Mouse (Mus musculus): Measurements from ENCODE around the gene Efr3b. TPM values are rescaled to one million over a fixed set of nuclear protein-coding genes. Genes with fewer than 3 reads are reported as not detected.

The Efr3b gene
- total and polyA plus RNA-seq, 2 experiments: 0.09 to 0.16 TPM

DNA sequence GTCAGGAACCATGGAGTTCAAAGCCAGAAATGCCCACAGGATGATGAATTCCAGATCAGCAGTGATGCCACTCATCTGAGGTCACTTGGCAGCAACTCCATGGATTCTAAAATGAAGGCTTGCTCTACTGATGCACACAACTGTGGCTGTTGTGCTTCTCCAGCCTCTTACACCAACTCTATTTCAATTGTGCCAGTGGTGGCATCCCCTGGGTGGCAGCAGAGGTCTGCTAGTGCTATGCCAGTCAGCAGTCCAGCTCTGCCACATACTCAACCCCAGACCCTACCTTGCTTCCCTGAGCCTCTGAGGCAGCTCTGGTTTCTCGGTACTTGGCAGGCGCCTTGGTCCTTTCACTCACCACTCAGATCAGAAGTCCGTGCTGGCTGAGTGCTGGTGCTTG is 109.9 kb downstream of the Efr3b start:
- TF ChIP-seq POLR2A (IDR thresholded peaks at IDR 0.05; ENCODE audit: extremely low read depth, insufficient read depth, low read length) (no peak), CTCF (IDR thresholded peaks at IDR 0.05; ENCODE audit: low read depth, low read length) (peak; percentile 36; the same call in 1 of the 2 replicates)
- 89% methylated on average over 3 of the region's 3 CpGs for WGBS
- DNase-seq (ENCODE audit: extremely low read depth, low read depth, low spot score): no peak
- Histone ChIP-seq H3K27ac (replicated peaks; ENCODE audit: insufficient read depth, low read depth, low read length) (no peak overlapping the region), H3K4me3 (ENCODE audit: insufficient read depth, low read depth, low read length) (no peak overlapping the region), H3K27me3 (ENCODE audit: control insufficient read depth, insufficient read depth, low read length) (no peaks in the 10 kb centered on the region; the same call in 1 of the 2 replicates), H3K79me2 (ENCODE audit: control insufficient read depth, insufficient read depth, low read length) (no peaks in the 10 kb centered on the region), H3K9ac (ENCODE audit: low read depth, low read length) (no peak overlapping the region), H3K36me3 (ENCODE audit: control insufficient read depth, insufficient read depth, low read length) (no peaks in the 10 kb centered on the region), H3K4me1 (ENCODE audit: control insufficient read depth, insufficient read depth, low read length) (no peaks in the 10 kb centered on the region)

DNA sequence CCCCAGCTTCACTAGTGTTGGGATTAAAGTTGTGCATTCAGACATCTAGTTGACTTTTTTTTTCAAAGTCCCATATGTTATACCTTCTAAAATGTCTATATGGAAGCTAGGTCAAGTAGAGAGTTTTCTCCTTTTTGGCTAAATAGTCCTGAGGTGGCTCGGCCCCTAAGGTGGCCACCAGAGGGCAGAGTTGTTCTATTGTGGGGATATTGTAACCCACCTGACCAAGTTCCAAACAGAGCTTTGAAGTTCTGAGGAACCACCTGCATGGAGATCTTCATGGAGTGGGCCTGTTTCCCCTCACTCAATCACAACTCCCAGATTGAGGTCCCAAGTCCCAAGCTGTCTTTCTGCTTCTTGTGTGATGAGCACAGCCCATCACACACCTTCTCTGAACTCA is 112.6 kb downstream of the Efr3b start:
- peak; percentile 18 for DNase-seq (ENCODE audit: extremely low read depth, low read depth, low spot score)
- H3K27ac ChIP-seq (replicated peaks; ENCODE audit: insufficient read depth, low read depth, low read length): no peak overlapping the region
- no peak overlapping the region for H3K4me3 ChIP-seq (ENCODE audit: insufficient read depth, low read depth, low read length)
- H3K4me1 ChIP-seq (ENCODE audit: control insufficient read depth, insufficient read depth, low read length): no peaks in the 10 kb centered on the region
- no peaks in the 10 kb centered on the region for H3K79me2 ChIP-seq (ENCODE audit: control insufficient read depth, insufficient read depth, low read length)
- H3K27me3 ChIP-seq (ENCODE audit: control insufficient read depth, insufficient read depth, low read length): no peaks in the 10 kb centered on the region; the same call in 1 of the 2 replicates
- no peak overlapping the region for H3K9ac ChIP-seq (ENCODE audit: low read depth, low read length)
- H3K36me3 ChIP-seq (ENCODE audit: control insufficient read depth, insufficient read depth, low read length): no peaks in the 10 kb centered on the region
- WGBS: 7% methylated on average over 1 of the region's 1 CpGs
- no peak for TF ChIP-seq POLR2A (IDR thresholded peaks at IDR 0.05; ENCODE audit: extremely low read depth, insufficient read depth, low read length)
- peak; percentile 68 for TF ChIP-seq CTCF (IDR thresholded peaks at IDR 0.05; ENCODE audit: low read depth, low read length)

DNA sequence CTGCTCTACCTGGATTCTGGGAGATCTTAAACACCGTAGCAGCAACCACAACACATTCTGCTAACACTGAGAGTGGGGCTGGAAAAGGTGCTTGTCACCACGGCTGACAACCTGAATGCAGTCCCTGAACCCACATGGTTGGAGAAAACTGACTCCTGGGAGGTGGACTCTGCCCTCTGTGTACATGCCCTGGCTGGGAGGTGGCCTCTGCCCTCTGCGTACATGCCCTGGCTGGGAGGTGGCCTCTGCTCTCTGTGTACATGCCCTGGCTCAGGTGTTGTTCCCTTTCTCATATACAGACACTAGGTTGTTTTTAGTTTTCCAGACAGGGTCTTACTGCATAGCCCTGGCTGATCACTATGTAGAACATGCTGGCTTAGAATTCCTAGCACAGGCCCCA is 119.3 kb downstream of the Efr3b start:
- H3K79me2 ChIP-seq (ENCODE audit: control insufficient read depth, insufficient read depth, low read length): no peaks in the 10 kb centered on the region
- DNase-seq (ENCODE audit: extremely low read depth, low read depth, low spot score): peak; percentile 81
- no peaks in the 10 kb centered on the region for H3K36me3 ChIP-seq (ENCODE audit: control insufficient read depth, insufficient read depth, low read length)
- WGBS: 33% methylated on average over 3 of the region's 3 CpGs
- H3K4me3 ChIP-seq (ENCODE audit: insufficient read depth, low read depth, low read length): no peak overlapping the region
- no peaks in the 10 kb centered on the region for H3K27me3 ChIP-seq (ENCODE audit: control insufficient read depth, insufficient read depth, low read length)
- TF ChIP-seq POLR2A (IDR thresholded peaks at IDR 0.05; ENCODE audit: extremely low read depth, insufficient read depth, low read length): no peak
- no peak for TF ChIP-seq CTCF (IDR thresholded peaks at IDR 0.05; ENCODE audit: low read depth, low read length)
- peaks cover 9% of the 10 kb centered on the region for H3K4me1 ChIP-seq (ENCODE audit: control insufficient read depth, insufficient read depth, low read length)
- no peak overlapping the region for H3K9ac ChIP-seq (ENCODE audit: low read depth, low read length)
- no peak overlapping the region; the same call in 1 of the 2 replicates for H3K27ac ChIP-seq (replicated peaks; ENCODE audit: insufficient read depth, low read depth, low read length)

DNA sequence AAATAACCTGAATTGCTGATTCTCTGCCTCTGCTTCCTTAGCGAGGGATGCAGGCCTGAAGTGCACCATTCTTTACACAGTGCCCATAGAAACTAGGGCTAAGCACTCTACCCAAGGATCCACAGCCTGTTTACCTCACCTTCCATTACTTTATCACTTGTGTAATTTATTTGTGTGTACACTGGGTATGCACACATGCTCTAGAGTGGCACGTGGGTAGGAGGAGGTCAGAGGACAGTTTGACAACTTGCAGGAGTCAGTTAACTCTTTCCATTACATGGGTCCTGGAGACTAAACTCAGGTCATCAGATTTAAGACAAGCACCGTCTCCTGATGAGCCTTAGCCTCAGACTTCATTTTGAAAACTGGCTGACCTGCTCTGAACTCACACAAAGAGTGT is 120.1 kb downstream of the Efr3b start:
- WGBS: 51% methylated on average over 3 of the region's 3 CpGs
- TF ChIP-seq CTCF (IDR thresholded peaks at IDR 0.05; ENCODE audit: low read depth, low read length): no peak
- no peaks in the 10 kb centered on the region for H3K79me2 ChIP-seq (ENCODE audit: control insufficient read depth, insufficient read depth, low read length)
- no peak overlapping the region for H3K9ac ChIP-seq (ENCODE audit: low read depth, low read length)
- H3K4me1 ChIP-seq (ENCODE audit: control insufficient read depth, insufficient read depth, low read length): peaks cover 9% of the 10 kb centered on the region
- no peak overlapping the region for H3K27ac ChIP-seq (replicated peaks; ENCODE audit: insufficient read depth, low read depth, low read length)
- DNase-seq (ENCODE audit: extremely low read depth, low read depth, low spot score): peak; percentile 70
- H3K27me3 ChIP-seq (ENCODE audit: control insufficient read depth, insufficient read depth, low read length): no peaks in the 10 kb centered on the region
- H3K36me3 ChIP-seq (ENCODE audit: control insufficient read depth, insufficient read depth, low read length): no peaks in the 10 kb centered on the region
- no peak overlapping the region for H3K4me3 ChIP-seq (ENCODE audit: insufficient read depth, low read depth, low read length)

DNA sequence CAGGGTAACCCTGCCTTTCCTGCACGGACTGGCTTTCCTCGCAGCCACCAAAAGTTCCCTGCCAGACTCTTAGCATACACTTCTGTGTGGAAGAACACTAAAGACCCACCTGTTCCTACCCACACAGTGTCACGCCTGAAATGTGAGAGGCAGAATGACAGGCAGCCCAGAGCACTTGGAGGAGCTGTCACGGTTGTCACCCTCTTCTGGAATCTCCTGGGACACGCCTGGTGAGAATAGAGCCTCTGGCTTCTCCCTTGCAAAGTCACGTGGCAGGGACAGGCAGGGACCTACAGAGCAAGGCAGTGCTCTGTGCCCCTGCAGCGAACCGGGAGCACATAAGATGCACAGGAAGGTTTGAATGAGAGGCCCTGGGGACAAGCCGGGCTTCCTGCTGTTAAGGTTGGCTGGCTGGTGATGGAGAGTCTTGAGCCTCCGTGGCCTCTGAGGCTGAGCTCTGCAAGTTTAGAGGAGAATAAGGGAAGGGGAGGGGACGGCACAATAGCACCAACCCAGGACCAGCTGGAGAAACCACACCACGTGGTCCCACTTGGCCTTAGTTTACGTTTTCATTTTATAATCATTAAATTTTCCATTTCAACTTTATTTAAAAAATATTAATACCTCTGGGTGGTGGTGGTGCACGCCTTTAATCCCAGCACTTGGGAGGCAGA is 120.9 kb downstream of the Efr3b start:
- Histone ChIP-seq H3K4me3 (ENCODE audit: insufficient read depth, low read depth, low read length) (no peak overlapping the region), H3K36me3 (ENCODE audit: control insufficient read depth, insufficient read depth, low read length) (no peaks in the 10 kb centered on the region), H3K27ac (replicated peaks; ENCODE audit: insufficient read depth, low read depth, low read length) (no peak overlapping the region), H3K4me1 (ENCODE audit: control insufficient read depth, insufficient read depth, low read length) (peaks cover 9% of the 10 kb centered on the region), H3K9ac (ENCODE audit: low read depth, low read length) (no peak overlapping the region), H3K79me2 (ENCODE audit: control insufficient read depth, insufficient read depth, low read length) (no peaks in the 10 kb centered on the region), H3K27me3 (ENCODE audit: control insufficient read depth, insufficient read depth, low read length) (no peaks in the 10 kb centered on the region)
- no peak for DNase-seq (ENCODE audit: extremely low read depth, low read depth, low spot score)
- WGBS: 78% methylated on average over 14 of the region's 14 CpGs
- TF ChIP-seq CTCF (IDR thresholded peaks at IDR 0.05; ENCODE audit: low read depth, low read length) (no peak), POLR2A (IDR thresholded peaks at IDR 0.05; ENCODE audit: extremely low read depth, insufficient read depth, low read length) (no peak)

DNA sequence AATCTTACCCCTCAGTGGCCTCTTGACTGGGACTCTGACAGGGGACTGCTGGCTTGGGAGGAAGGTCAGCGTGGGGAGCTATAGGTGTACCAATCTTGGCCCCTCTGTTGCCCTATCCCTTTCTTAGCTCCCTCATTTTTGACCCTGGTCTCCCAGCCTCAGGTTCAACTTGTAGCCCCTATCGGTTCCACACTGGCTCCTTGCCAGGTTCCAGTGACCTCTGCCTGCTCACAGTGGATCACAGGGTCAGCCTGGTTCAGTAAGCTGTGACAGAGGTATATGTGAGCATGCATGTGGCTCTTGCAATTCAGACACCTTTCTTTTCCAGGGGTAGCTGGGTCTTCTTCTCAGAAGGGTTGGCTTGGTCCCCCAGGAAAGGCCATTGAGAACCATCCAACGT is 122.9 kb downstream of the Efr3b start:
- TF ChIP-seq CTCF (IDR thresholded peaks at IDR 0.05; ENCODE audit: low read depth, low read length): no peak
- no peak for TF ChIP-seq POLR2A (IDR thresholded peaks at IDR 0.05; ENCODE audit: extremely low read depth, insufficient read depth, low read length)
- Histone ChIP-seq H3K4me1 (ENCODE audit: control insufficient read depth, insufficient read depth, low read length) (peaks cover 17% of the 10 kb centered on the region), H3K79me2 (ENCODE audit: control insufficient read depth, insufficient read depth, low read length) (no peaks in the 10 kb centered on the region), H3K27me3 (ENCODE audit: control insufficient read depth, insufficient read depth, low read length) (no peaks in the 10 kb centered on the region), H3K27ac (replicated peaks; ENCODE audit: insufficient read depth, low read depth, low read length) (no peak overlapping the region), H3K9ac (ENCODE audit: low read depth, low read length) (no peak overlapping the region), H3K36me3 (ENCODE audit: control insufficient read depth, insufficient read depth, low read length) (no peaks in the 10 kb centered on the region), H3K4me3 (ENCODE audit: insufficient read depth, low read depth, low read length) (no peak overlapping the region)
- no peak for DNase-seq (ENCODE audit: extremely low read depth, low read depth, low spot score)
- WGBS: 56% methylated on average over 3 of the region's 3 CpGs

Other genes starting within 250 kb of the Efr3b start
- 7.9 and 11.2 TPM in 2 replicates for gene Dnmt3a, start 232.9 kb downstream of the Efr3b start, total RNA-seq (2014; rRNA removed)
- 3.0 and 4.0 TPM in 2 replicates for gene Dnmt3a, start 232.9 kb downstream of the Efr3b start, polyA plus RNA-seq (2012; rRNA removed)
- 0.18 TPM in 1 of 2 replicates, not detected in the other for gene Pomc, start 84.0 kb downstream of the Efr3b start, total RNA-seq (2014; rRNA removed)
- gene Pomc, start 84.0 kb downstream of the Efr3b start, polyA plus RNA-seq (2012; rRNA removed): not detected in 2 replicates
- gene Dnajc27, start 43.7 kb upstream of the Efr3b start, total RNA-seq (2014; rRNA removed): 0.46 and 0.54 TPM in 2 replicates
- 0.36 and 0.54 TPM in 2 replicates for gene Dnajc27, start 43.7 kb upstream of the Efr3b start, polyA plus RNA-seq (2012; rRNA removed)
- 0.65 and 0.87 TPM in 2 replicates for gene Adcy3, start 94.2 kb upstream of the Efr3b start, total RNA-seq (2014; rRNA removed)
- 0.36 and 0.80 TPM in 2 replicates for gene Adcy3, start 94.2 kb upstream of the Efr3b start, polyA plus RNA-seq (2012; rRNA removed)
- gene Ptrhd1, start 195.1 kb upstream of the Efr3b start, total RNA-seq (2014; rRNA removed): 1.8 and 1.9 TPM in 2 replicates
- 2.1 and 2.3 TPM in 2 replicates for gene Ptrhd1, start 195.1 kb upstream of the Efr3b start, polyA plus RNA-seq (2012; rRNA removed)
- 2.9 and 3.6 TPM in 2 replicates for gene Cenpo, start 195.4 kb upstream of the Efr3b start, total RNA-seq (2014; rRNA removed)
- gene Cenpo, start 195.4 kb upstream of the Efr3b start, polyA plus RNA-seq (2012; rRNA removed): 2.4 and 4.0 TPM in 2 replicates